Mouse (Mus musculus): ENCODE data around the gene Tmem158. TPM values are rescaled to one million over a fixed set of nuclear protein-coding genes. Genes with fewer than 3 reads are reported as not detected.
A peak's percentile ranks its signal among the peaks of the same experiment; 100 is the strongest.

Gene Tmem158
- polyA plus RNA-seq, 1 experiment, result 47.3 TPM

DNA sequence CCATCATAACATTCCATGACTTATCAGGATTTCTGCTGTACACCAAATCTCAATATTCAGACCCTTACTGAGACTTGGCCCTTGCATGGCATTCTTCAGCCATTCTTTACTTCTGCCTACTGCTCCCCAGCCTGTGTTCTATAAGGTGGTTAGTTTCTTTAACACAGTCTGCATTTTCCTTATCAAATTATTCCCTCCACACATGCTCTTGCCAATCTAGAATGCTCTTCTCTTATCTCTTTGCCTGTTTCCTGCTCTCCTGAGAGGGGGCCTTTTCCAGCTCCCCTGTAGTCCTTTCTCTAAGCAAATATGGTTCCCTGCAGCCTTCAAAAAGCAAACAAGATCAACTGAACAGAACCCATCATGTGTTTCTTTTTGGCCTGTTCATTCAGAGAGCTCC lies 20.2 kb upstream of the Tmem158 start:
- TF ChIP-seq CTCF (IDR thresholded peaks at IDR 0.05; ENCODE audit: borderline replicate concordance, extremely low read depth, insufficient read depth, insufficient read length) (no peak), POLR2A (IDR thresholded peaks at IDR 0.05; ENCODE audit: borderline replicate concordance, extremely low read depth, insufficient read depth, insufficient read length, poor library complexity, severe bottlenecking) (no peak)
- DNase-seq (ENCODE audit: low read depth), result no peak

DNA sequence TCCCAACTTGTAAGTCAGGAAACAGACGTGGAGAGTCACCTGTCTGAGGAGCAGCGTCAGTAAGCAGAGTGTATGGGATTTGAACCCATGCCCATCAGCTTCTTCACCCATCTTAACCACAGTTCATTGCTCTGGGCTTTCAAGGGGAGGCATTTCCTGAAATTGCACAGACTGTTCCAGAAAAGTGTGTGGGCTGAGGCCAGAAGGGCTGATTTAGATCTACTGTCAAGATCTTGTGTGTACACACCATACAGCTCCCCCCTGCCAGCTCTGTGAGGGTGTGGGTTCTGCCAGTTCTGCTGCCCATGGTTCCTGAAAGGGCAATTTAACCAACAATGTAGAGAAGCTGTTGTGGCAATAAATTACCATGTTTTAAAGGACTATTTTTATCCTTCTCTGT lies 17.4 kb upstream of the Tmem158 start:
- DNase-seq (ENCODE audit: low read depth), result no peak
- TF ChIP-seq CTCF (IDR thresholded peaks at IDR 0.05; ENCODE audit: borderline replicate concordance, extremely low read depth, insufficient read depth, insufficient read length) (no peak), POLR2A (IDR thresholded peaks at IDR 0.05; ENCODE audit: borderline replicate concordance, extremely low read depth, insufficient read depth, insufficient read length, poor library complexity, severe bottlenecking) (no peak)

DNA sequence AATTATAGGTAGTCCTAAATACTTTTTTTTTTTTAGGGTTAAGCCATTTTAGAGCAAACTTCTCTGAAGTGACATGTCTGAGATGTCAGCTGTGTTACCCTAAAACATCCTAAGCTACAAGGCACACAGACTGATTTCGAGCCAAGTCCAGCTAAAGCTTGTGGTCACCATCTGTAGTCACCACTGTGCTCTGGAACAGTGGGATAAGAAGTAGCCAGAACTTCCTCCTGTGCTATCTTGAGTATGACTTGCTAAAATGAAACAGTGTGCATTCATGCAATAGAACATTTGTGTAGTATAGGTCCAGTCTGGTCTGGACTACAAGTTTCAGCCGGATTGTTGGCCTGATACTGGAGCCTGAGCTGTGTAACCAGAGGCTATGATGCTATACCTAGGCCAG lies 14.8 kb upstream of the Tmem158 start:
- DNase-seq (ENCODE audit: low read depth), result no peak
- TF ChIP-seq CTCF (IDR thresholded peaks at IDR 0.05; ENCODE audit: borderline replicate concordance, extremely low read depth, insufficient read depth, insufficient read length) (no peak), POLR2A (IDR thresholded peaks at IDR 0.05; ENCODE audit: borderline replicate concordance, extremely low read depth, insufficient read depth, insufficient read length, poor library complexity, severe bottlenecking) (no peak)

DNA sequence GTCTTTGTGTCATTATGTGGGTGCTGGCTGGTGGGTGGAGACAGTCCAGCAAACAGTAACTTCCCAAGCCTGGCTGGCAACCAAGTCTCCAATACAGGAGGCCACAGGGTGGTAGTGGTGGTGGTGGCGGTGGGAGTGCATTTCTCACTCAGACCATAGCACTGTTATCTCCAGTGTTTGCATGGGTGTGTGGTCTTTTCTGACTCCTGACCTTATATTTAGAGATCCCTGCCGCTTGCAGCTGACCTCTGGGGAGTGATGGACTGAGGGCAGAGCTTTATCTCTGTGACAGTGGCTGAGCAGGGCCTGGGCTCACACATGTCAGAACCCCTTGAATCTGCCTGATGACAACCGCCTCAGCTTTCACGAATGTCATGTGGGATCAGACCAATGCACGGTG lies 14.1 kb upstream of the Tmem158 start:
- TF ChIP-seq CTCF (IDR thresholded peaks at IDR 0.05; ENCODE audit: borderline replicate concordance, extremely low read depth, insufficient read depth, insufficient read length) (no peak), POLR2A (IDR thresholded peaks at IDR 0.05; ENCODE audit: borderline replicate concordance, extremely low read depth, insufficient read depth, insufficient read length, poor library complexity, severe bottlenecking) (no peak)
- DNase-seq (ENCODE audit: low read depth), result no peak

DNA sequence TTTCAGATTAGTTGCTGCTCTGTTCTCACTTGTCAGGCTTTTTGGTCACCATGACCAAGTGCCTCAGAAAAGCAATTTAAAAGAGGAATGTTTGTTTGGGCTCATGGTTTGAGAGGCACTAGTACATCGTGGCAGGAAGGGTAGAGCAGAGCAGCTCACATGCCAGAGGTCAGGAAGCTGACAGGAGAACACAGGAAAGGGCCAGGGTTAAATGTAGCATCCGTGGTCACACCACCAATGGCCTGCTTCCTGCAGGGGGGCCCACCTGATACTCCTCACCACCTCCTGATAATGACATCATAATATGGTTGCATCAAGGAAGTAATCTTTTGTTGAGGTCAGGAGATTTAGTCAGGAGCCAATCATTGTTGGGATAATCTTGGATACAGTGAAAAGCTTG lies 13.3 kb upstream of the Tmem158 start:
- DNase-seq (ENCODE audit: low read depth), result no peak
- TF ChIP-seq POLR2A (IDR thresholded peaks at IDR 0.05; ENCODE audit: borderline replicate concordance, extremely low read depth, insufficient read depth, insufficient read length, poor library complexity, severe bottlenecking), result no peak
- no peak for TF ChIP-seq CTCF (IDR thresholded peaks at IDR 0.05; ENCODE audit: borderline replicate concordance, extremely low read depth, insufficient read depth, insufficient read length)

DNA sequence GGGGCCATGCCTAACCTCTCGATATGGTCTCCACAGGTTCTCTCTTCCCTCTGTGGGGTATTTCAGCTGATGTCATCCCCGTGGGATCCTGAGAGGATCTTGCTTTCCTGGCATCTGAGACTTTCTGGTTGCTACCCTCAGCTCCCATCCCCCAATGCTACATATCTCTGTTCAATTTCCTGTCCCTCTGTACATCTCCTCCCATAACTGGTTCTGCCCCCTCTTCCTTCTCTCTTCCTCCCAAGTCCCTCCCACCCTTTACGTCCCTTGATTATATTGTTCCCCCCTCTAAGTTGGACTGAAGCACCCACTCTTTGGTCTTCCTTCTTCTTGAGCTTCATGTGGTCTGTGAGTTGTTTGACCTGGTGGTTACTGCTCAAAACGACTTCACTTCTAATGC lies 11.0 kb upstream of the Tmem158 start:
- TF ChIP-seq POLR2A (IDR thresholded peaks at IDR 0.05; ENCODE audit: borderline replicate concordance, extremely low read depth, insufficient read depth, insufficient read length, poor library complexity, severe bottlenecking) (no peak), CTCF (IDR thresholded peaks at IDR 0.05; ENCODE audit: borderline replicate concordance, extremely low read depth, insufficient read depth, insufficient read length) (no peak)
- no peak for DNase-seq (ENCODE audit: low read depth)

DNA sequence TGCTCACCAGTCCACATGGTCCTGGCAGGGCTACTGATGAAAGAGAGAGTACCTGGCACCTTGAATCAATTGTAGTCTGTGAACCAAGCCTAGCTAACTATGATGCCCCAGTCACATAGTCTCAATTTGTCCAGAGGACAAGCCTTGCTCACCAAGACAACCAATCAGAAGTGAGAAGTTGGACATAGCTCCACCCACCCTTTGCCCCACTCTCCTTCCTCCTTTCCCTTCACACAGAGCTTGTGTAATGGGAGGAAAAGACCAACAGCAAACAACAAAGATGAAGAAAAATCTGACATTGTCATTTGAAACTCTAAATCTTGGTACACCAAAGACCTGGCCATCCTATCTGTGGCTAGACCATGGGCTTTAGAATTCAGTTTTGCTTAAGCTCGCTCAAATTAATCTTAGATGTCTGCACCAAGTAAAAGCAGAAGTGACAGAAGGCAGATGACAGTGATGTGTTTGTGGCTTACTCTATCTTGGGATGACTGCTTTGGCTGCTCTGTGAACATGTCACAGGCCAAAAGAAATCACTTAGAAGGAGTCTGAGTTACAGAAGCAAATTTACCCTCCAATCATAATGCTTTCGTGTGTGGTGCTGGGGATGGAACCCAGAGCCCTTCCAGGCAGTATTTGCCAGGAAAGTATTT lies 9.5 kb upstream of the Tmem158 start:
- DNase-seq (ENCODE audit: low read depth), result no peak
- TF ChIP-seq POLR2A (IDR thresholded peaks at IDR 0.05; ENCODE audit: borderline replicate concordance, extremely low read depth, insufficient read depth, insufficient read length, poor library complexity, severe bottlenecking) (no peak), CTCF (IDR thresholded peaks at IDR 0.05; ENCODE audit: borderline replicate concordance, extremely low read depth, insufficient read depth, insufficient read length) (no peak)

DNA sequence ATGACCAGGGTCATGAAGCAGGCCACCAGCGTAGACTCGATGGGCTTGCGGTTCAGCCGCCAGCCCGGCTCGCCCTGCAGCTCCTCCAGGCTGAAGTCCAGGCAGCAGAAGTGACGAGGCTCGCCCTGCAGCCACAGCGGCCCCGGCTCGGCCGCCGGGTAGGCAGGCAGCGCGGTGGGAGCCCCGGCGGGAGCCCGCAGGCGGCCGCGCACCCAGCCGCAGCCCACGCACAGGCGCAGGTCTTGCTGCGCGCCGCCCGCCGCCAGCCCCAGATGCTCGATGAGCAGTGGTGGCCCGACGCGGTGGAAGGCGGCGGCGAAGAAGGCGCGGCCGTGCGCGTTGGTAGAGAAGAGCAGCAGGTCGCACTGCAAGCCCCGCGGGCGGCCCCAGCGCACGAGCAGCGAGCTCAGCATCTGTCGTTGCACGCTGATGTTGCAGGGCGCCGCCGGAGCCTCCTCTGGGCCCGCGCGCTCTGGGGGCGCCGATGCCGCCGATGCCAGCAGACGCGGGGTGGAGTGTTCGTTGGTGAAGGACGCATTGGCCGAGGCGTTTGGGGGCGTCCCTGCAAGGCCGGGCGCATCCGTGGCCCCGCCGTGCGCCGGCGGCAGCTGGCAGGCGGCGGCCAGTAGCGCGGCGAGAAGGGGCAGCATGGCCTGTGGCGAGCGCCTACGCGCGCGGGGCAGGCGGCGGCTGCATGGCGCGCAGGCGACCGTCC lies 511 bp downstream of the Tmem158 start:
- TF ChIP-seq POLR2A (IDR thresholded peaks at IDR 0.05; ENCODE audit: borderline replicate concordance, extremely low read depth, insufficient read depth, insufficient read length, poor library complexity, severe bottlenecking), result no peak
- TF ChIP-seq CTCF (IDR thresholded peaks at IDR 0.05; ENCODE audit: borderline replicate concordance, extremely low read depth, insufficient read depth, insufficient read length), result no peak
- peak; percentile 69 for DNase-seq (ENCODE audit: low read depth)

DNA sequence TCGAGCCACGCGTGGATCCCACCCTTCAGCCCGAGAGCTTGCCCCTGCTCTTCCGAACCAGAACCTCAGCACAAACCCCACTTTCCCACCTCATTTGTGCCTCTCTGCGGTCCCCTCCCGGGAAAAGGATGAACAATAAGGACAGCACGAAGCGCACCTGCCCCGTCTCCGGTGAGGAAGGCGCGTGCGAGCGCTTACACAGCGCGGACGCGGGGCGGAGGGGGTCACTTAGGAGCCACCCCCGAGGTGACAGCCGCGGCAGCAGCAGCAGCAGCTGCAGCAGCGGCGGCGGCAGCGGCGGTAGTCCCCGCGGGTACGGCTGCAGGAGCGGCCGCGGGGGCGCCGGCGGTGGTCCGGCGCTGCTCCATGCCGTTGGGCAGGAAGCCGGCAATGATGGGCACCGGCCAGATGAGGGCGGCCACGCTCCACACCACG lies 1.1 kb downstream of the Tmem158 start:
- DNase-seq (ENCODE audit: low read depth), result peak; percentile 87
- TF ChIP-seq CTCF (IDR thresholded peaks at IDR 0.05; ENCODE audit: borderline replicate concordance, extremely low read depth, insufficient read depth, insufficient read length), result peak; percentile 83
- TF ChIP-seq POLR2A (IDR thresholded peaks at IDR 0.05; ENCODE audit: borderline replicate concordance, extremely low read depth, insufficient read depth, insufficient read length, poor library complexity, severe bottlenecking), result no peak

DNA sequence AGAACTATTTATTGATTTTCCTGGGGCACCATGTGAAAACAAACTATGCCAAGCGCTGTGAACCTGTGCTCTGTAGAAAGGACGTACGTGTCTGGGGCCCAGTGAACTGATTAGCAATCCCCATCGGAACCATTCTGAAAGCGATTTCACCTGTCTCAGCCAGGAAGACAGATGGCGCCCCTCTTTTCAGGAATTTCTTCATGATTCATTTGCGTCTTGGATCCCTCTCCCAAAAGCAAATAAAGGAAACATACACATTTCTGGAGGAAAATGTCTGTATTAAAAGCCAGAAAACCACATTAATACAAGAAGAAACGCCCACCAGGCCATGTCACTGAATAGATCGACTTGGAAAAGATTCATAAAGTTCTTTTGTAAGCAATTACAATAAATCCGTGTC lies 1.8 kb downstream of the Tmem158 start:
- no peak for TF ChIP-seq POLR2A (IDR thresholded peaks at IDR 0.05; ENCODE audit: borderline replicate concordance, extremely low read depth, insufficient read depth, insufficient read length, poor library complexity, severe bottlenecking)
- no peak for TF ChIP-seq CTCF (IDR thresholded peaks at IDR 0.05; ENCODE audit: borderline replicate concordance, extremely low read depth, insufficient read depth, insufficient read length)
- DNase-seq (ENCODE audit: low read depth), result peak; percentile 53

DNA sequence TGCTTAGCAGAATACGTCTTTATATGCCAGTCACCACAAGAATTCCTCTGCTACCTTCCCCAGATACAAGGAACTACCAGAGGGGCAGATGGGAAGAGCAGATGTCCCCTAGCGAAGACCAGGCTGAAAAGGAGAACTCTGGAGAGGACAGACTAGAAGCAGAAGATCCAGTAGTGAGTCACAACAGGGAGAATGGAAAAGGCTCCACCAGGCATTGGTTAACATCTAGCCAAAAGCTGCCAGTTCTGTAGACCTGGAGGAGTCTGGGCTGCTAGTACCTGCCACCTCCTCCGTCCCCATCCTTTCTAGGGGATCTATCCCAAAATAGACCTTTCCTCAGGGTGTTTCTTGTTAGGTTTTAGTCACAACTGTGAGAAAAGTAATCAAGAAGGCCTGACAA lies 4.8 kb downstream of the Tmem158 start:
- no peak for TF ChIP-seq POLR2A (IDR thresholded peaks at IDR 0.05; ENCODE audit: borderline replicate concordance, extremely low read depth, insufficient read depth, insufficient read length, poor library complexity, severe bottlenecking)
- no peak for DNase-seq (ENCODE audit: low read depth)

DNA sequence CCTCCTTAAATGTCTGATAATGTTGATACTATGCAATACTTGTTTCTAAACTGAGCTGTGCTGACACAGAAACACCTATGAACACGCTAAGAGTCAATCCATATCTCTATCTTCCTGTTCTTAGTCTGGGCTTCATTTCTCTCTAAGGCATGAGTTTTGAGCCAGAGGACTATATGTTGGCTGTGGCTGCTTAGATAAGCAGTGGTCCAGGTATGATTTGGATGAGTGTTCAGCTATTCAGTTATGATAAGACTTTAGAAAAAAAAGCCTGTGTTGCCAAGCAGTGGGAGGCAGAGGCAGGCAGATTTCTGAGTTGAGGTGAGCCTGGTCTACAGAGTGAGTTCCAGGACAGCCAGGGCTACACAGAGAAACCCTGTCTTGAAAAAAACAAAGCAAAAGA lies 12.6 kb downstream of the Tmem158 start:
- DNase-seq (ENCODE audit: low read depth), result no peak
- no peak for TF ChIP-seq POLR2A (IDR thresholded peaks at IDR 0.05; ENCODE audit: borderline replicate concordance, extremely low read depth, insufficient read depth, insufficient read length, poor library complexity, severe bottlenecking)
- TF ChIP-seq CTCF (IDR thresholded peaks at IDR 0.05; ENCODE audit: borderline replicate concordance, extremely low read depth, insufficient read depth, insufficient read length), result no peak
